Mouse (Mus musculus): Measurements from ENCODE around the gene Dync1h1. TPM values are rescaled to one million over a fixed set of nuclear protein-coding genes. Genes with fewer than 3 reads are reported as not detected.
"Not testable (repeated sequence)": the region's sequence is repeated elsewhere in the genome, so short reads cannot be mapped to it uniquely, and the experiment has no call there.

Dync1h1 gene
- total RNA-seq, 2 experiments from 2014 or later: 131 to 138 TPM

DNA sequence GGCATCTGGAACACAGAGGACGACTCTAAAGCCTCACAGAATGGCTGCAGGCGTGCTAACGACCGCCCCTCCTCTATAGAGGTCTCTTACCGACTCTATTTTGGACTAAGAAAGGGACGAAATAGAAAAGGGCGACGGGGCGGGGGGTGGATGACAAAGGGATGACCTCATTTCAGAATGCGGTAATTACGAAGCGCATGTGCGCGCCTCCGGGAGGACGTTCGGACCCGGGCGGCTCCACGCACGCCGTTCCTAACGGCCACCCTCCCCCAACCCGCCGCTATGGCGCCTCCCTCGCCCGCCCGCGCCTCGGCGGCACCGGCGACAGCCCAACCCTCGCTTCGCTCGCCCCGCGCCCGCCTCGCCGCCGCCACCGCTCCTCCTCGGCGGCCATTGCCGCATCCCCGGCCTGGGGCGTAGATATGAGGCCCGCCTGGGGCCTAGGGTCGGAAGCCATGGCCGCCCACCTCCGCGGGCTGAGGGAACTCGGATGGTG lies 94.5 kb downstream of the Dync1h1 start:
- DNase-seq: peak; percentile 61 to 74

DNA sequence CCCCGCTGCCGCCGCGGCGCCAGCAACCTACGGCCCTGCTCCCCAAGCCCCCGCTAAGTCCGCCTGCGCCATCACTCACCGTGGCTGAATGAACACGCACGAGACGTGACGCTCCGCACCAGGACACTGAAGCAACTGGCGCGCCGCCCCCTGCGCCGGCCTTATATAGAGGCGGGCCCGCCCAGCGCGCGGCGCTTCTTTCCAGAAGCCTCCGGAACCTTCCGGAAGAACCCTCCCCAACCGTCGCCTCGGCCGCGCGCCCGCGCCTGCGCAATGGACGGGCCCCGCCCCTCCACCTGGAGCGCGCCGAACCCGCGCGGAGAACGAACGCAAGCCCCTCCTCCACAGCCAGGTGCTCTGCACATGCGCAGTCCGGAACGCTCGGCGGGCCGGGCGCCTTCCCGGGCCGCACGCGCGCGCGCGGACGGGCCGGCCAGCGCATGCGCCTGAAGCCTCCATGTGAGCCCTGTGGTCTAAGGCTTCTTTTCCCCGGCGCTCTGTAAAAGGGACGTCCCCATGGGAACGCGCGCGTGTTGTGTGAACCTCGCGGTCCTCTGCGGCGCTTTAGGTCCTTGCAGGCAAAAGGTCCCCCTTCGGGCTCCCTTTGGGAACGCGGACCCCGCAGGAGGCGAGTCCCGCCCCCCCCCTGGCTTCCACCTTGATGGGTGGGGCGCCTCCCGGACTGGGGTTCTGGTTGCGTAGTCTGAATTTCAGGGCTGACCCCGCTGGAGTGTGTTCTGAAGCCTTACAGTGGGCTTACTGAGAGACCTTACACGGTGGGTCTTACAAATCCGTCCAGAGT lies 95.1 kb downstream of the Dync1h1 start:
- DNase-seq: peak; percentile 97 to 98

DNA sequence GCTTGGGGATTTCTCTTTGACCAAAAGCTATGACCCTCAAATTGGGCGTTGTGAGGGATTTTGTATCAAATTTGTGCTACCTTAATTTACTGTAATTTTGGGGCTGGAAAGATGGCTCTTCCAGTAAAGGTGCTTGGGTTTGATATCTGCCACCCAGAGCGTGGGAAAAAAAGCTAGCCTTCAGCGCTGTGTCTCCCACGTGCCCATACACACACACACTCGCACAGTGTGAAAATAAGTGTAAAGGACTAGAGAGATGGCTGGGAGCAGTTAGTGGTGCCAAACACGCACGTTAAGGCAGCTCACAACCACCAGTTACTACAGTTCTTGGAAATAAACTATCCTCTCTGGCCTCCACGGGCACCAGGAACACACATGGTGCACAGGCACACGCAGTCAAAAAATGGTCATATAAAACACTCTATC lies 95.7 kb downstream of the Dync1h1 start:
- DNase-seq: no peak

DNA sequence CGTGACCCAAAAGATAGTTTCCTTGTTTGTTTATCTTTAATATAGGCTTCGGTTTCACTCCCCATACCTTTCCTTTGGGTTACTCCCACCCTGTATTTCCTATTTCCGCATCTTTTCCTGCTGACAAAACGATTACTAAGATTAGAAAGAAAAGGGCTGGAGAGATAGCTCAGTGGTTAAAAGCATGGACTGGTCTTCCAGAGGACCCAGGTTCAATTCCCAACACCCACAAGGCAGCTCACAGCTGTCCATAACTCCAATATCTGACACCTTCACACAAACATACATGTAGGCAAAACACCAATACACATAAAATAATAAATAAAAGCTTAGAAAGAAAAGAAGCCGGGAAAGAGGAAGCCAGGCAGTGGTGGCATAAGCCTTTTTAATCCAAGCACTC lies 96.2 kb downstream of the Dync1h1 start:
- no peak for DNase-seq

GRCm38 (mm10) chr12:110698080-110698479 lies 96.8 kb downstream of the Dync1h1 start:
- DNase-seq: no peak

GRCm38 (mm10) chr12:110698523-110699170 lies 97.4 kb downstream of the Dync1h1 start:
- no peak for DNase-seq

- DNase-seq: no peak
Observed at GRCm38 (mm10) chr12:110699171-110699547, 97.9 kb downstream of the Dync1h1 start.

DNA sequence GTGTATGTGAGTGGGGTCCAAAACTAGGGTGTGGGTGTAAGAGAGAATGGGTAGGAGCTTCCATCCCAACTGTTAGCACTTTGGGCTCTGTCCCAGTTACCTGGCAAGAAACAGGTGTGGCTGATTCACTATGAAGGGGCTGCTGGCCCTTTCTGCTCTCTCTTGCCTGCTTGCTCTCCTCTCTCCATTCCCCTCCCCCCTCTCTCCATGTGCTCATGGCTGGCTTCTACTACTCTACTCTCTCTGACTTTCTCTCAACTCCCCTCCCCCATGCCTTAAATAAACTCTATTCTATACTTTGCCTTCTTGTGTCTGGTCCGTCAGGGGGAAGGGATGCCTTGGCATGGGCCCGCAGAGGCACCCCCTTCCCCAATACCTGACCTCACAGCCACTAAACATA lies 99.5 kb downstream of the Dync1h1 start:
- DNase-seq: no peak

- DNase-seq: not testable (repeated sequence)
Observed at GRCm38 (mm10) chr12:110701363-110701762, 100.1 kb downstream of the Dync1h1 start.

DNA sequence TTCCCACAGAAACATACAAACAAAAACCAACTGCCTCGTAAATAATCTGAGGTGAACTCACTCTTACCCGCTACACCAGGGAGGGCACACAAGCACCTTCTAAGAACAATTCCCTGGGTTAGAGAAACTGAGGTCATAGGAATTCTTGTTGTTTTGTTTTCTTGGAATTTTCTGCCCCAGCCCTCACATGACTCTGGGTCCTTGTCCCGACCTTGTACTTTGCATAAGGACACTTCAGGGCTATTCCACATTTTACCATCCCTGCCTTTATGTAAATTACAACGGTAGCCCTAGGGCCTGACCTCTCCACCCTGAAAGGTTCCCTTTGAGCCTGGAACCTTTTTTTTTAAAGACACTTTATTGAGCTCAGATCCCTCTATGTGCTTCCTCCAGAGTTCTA lies 101.3 kb downstream of the Dync1h1 start, which contains the start of gene Hsp90aa1:
Hsp90aa1 (minus strand) TSS at position 173 of the 400 bp plus-strand sequence.
- DNase-seq: no peak

GRCm38 (mm10) chr12:110703008-110703471 lies 101.8 kb downstream of the Dync1h1 start:
- DNase-seq: peak; percentile 88 to 95

GRCm38 (mm10) chr12:110703682-110704081 lies 102.4 kb downstream of the Dync1h1 start:
- DNase-seq: no peak

DNA sequence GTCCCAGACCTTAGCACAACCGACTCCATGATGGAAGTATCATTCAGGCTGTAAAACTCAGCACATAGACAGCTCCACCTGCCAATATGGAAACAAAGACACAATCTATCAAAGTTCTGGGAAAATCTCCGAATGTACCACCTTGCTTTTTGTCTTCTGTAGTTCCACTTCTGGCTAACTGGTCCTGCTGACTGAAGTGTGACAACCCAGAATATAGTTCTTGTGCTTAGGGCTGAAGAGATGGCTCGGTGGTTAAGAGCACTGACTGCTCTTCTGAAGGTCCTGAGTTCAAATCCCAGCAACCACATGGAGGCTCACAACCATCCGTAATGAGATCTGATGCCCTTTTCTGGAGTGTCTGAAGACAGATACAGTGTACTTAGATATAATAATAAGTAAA lies 104.2 kb downstream of the Dync1h1 start:
- DNase-seq: not testable (repeated sequence)

DNA sequence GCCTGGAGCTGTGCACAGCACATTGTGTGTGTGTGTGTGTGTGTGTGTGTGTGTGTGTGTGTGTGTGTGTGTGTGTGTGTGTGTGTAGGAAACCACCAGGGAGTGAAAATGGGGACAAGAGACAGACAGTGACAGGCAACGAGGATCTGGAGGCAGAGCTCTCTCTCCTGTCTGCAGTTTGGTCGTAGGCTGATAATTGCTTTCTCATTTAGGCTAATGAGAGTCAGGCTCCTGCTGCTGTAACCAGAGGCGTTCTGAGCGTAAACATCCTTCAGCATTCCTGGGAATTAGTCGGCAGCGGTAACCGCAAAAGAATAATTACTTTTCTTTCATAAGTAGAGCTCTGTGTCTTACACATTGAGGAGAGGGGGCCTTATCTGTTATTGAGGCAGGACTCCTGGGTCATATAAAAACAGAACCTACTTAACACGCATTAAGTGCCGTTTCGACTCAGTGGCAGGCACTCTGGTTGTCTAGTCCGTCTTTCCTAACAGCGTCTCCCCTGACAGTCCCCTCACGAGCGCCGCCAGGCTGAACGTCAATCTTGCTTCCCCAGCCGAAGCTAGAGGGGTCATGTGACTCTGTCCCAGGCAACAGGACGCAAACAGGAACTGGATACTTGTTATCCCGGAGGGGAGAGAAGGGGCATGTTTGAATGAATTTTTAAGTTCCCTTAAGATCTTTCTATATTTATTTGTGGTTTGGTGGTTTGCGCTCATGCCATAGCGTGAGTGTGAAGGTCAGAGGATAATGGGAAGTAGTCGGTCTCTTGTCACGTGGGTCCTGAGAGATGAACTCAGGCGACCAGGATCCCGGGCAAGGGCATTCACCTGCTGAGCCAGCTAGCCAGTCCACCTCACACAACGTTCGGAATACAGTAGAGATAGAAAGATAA lies 105.3 kb downstream of the Dync1h1 start:
- peak; percentile 84 to 85 for DNase-seq

GRCm38 (mm10) chr12:110707451-110707850 lies 106.2 kb downstream of the Dync1h1 start:
- DNase-seq: no peak

- DNase-seq: no peak
Observed at GRCm38 (mm10) chr12:110711270-110711669, 110.0 kb downstream of the Dync1h1 start.

DNA sequence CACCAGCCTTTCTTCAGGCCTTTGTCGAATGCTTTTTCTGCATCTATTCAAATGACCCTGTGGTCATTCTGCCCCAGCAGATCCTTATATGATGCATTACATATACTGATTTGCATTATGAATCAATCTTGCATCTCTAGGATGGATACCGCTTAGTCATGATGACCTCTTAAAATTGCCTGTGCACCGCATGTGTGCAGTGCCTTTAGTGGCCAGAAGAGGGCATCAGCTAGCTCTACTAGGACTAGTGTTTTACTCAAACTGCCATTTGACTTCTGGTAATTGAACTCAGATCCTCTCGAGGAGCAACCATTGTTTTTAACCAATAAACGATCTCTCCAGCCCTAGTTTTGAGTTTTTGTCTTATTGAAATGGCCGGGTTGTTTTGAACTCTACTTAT lies 112.5 kb downstream of the Dync1h1 start:
- no peak for DNase-seq

- DNase-seq: no peak
Observed at GRCm38 (mm10) chr12:110714215-110714614, 113.0 kb downstream of the Dync1h1 start.

- DNase-seq: no peak
Observed at GRCm38 (mm10) chr12:110716004-110716403, 114.8 kb downstream of the Dync1h1 start.

Measured in heart, adult 18-20 months (tissue).